Mouse (Mus musculus) cerebellum, adult 11 months (tissue): ENCODE results near the gene Zzz3.

Source experiments
- DNase-seq: peaks from one replicate; pipeline ENCODE4 v3.0.0; 2022

Gene Zzz3

GRCm38 (mm10) chr3:152395350-152396277 is at the start of gene Zzz3:
Gene Zzz3, plus strand, starts transcription at chr3:152395473.
- peak; percentile 93 for DNase-seq

GRCm38 (mm10) chr3:152345732-152346632 is 49.3 kb upstream of the Zzz3 start, which contains the start of gene Usp33:
Gene Usp33, plus strand, starts transcription at chr3:152346478.
- DNase-seq = peak; percentile 95

DNA sequence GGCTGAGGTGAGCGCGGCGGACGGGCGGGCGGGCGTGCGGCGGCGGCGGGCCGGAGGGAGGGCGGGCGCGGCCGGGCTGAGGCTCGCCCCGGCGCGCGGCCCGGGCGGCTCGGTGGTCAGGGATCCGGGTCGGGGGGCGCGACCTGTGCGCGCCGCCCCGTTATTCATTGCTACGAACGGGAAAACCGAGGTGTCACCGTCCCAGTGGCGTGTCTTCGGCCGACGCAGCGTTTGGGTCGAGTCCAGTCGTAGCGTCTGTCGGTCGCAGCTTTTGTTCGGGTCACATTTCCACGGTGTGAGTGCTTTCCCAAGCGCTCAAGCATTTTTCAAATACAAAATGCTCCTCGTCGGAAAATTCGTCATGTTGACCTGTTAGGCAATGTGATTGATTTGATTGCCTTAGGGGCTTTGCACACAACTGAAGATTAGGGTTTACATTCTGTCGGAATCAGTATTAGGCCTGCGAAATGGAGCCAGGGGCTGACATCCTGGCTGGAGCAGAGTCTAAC is 48.6 kb upstream of the Zzz3 start:
- peak; percentile 52 for DNase-seq

GRCm38 (mm10) chr3:152347227-152347626 is 48.0 kb upstream of the Zzz3 start:
- DNase-seq = no peak

DNA sequence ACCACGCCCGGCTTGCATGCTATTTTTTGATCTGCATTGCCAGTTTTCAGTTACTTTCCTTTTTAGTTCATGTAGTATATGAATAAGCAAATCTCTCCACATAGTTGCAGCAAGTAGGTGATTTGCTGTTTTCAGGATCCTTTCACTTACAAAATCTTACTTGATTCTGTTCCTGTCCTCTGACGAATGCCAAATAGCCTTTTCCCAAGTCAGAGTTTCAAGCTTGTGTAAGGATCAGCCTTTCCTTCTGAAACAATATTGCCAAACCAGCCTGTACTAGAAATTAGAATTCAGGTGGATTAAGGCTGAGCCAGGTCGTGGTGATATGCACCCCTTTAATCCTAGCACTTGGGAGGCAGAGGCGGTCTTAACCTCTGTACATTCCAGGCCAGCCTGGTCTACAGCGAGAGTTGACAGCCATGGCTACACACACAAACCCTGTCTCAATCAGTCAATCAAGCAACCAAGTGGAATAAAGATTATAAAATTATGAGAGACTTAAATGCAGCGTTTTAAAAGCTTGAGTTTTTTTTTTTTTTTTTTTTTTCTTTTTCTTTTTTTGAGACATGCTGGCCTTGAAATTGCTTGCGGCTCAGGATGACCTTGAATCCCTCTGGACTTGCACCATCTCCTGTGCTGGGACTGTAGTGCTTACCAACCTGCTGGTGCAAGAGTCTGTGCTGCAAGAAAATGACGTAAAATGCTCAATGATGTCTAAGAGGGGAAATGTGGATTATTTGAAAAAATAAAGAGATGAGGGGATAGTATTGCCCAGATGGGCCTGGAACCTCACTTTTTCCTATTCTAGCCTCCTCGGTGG is 47.1 kb upstream of the Zzz3 start:
- DNase-seq = no peak

- no peak for DNase-seq
Measured at GRCm38 (mm10) chr3:152350431-152350830, 44.8 kb upstream of the Zzz3 start.

- DNase-seq = no peak
Measured at GRCm38 (mm10) chr3:152350966-152351365, 44.3 kb upstream of the Zzz3 start.

DNA sequence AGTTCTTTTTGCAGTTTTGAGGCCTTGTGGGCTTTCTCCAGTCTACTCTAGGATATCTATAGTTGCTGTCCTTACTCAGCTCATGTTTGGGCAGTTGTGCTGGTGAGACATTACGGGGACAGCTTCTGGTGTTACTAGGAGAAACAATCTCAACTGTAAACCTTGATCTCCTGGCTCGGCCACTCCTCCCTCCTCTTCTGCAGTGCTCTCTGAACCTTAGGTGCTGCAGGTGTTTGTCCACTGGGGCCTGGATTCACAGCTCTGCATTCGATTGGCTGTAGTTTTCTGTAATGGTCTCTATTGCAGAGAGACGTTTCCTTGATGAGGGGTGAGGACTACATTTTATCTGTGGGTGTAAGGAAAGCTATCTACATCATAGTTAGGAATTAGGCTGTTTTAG is 43.0 kb upstream of the Zzz3 start:
- DNase-seq = no peak

DNA sequence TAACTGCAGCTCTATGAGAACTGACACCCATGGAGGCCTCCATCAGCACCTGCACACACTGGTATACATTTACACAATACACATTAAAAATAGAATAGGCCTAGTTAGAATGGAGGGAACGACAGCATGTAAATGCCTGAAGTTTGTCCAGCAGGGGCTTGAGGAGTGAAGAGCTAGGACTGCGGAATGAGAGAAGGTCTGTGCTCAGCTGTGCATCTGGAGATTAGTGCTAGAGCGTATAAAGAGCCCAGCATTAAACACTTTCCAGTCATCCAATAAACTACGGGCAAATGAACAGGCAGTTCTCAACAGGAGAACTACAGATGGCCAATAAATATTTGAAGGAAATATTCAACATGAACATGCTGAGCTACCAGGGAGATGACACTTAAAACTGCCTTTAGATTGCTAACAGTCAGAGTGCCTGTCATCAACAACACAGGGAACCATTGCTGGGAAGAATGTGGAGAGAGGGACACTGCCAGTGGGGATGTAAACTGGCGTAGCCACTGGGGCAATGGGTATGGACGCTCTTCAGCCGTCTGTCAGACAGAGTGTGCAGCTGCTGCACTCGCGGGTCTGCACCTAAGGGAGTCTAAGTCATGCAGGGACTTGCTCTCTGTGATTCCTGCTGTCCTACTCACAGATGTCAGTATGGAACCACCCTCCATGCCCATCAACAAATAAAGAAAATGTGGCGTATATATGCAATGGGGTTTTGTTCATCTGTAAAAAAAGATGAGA is 41.7 kb upstream of the Zzz3 start:
- no peak for DNase-seq

GRCm38 (mm10) chr3:152355361-152355760 is 39.9 kb upstream of the Zzz3 start:
- DNase-seq = no peak

- DNase-seq = no peak
Measured at GRCm38 (mm10) chr3:152356751-152357150, 38.5 kb upstream of the Zzz3 start.

DNA sequence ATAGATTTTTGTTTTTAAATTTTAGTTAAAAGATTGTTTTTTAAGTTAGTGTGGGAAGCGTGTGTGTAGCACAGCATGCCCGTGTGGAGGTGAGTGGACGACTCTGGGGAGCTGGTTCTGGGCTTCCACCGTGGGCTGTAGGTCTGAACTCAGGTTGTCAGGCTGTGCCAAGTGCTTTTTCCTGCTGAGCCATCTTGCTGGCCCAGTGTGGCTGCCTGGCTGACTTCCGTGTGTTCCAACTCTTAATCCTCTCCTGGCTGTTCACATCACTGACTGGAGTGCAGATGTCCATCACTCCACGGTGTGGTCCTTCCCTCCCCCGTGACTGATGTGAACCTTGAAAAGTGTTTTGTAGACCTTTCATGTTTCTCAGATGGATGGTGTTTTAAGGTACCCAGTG is 36.1 kb upstream of the Zzz3 start:
- no peak for DNase-seq

- no peak for DNase-seq
Measured at GRCm38 (mm10) chr3:152364181-152364580, 31.1 kb upstream of the Zzz3 start.

DNA sequence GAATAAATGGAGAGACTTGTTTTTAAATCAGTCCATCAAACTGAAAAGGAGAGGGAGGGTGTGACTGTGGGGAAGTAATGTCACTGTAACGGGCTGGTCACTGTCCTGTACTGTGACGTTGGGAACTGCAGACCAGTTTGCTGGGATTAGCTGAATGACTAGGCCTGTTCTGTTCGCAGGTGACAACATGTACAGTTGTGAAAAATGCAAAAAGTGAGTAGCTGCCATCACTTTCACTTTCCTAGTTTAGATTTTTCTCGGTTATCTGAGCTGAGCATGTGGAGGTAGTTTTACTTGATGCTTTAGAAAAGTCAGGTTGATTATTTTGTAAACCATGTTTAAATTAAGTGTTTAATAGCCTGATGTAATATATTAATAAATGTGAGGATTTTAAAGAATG is 19.2 kb upstream of the Zzz3 start:
- no peak for DNase-seq

DNA sequence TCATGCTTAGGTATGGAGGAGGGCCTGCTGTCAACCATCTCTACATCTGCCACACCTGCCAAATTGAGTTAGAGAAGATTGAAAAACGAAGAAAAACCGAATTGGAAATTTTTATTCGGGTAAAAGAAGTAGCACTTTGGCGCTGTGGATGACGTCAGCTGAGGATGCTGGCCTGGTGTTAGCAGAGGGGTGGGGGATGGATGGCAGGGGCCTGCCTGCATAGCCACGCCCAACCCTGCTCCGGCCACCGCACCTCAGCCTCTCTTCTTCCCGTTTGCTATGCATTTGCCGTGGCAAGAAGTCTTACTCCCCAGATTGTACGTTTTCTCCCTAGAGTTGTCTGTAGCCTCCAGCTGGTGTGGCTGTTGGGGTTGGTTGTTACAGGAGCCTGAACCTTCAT is 11.2 kb upstream of the Zzz3 start:
- DNase-seq = no peak

DNA sequence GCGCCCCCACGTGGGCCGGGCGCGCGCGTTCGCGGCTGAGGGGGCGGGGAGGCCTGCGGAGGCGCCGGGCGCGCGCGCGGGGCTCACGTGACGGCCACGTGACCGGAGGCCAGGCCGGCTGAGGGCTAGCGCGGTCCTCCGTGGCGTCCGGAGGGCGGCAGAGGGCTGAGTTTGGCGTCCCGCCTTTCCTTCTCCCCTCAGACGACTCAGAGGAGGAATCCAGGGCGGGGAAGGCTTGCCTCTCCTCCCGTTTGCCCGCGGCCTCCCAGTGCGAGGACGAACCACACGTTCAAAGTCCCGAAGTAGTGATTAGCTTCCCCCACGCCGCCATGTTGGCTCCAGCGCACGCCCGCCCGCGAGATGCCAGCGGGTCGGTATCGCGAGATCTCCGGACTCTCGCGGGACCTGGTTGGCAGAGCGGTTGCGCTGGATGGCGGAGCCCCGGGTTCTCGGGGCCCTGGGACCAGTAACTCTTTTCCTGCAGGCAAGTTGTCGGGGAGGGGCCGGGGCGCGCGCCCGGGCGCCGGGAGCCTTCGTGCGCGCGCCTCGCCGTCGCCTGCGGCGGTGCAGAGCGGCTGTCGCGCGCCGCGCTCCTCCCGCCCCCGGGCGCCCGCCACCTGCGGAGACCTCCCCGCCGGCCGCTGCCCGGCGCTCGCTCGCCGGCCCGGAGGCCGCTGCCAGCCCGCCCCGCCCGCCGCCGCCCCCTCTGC is 1.2 kb downstream of the Zzz3 start:
- peak; percentile 98 for DNase-seq

GRCm38 (mm10) chr3:152396988-152397314 is 1.7 kb downstream of the Zzz3 start:
- DNase-seq = peak; percentile 47

DNA sequence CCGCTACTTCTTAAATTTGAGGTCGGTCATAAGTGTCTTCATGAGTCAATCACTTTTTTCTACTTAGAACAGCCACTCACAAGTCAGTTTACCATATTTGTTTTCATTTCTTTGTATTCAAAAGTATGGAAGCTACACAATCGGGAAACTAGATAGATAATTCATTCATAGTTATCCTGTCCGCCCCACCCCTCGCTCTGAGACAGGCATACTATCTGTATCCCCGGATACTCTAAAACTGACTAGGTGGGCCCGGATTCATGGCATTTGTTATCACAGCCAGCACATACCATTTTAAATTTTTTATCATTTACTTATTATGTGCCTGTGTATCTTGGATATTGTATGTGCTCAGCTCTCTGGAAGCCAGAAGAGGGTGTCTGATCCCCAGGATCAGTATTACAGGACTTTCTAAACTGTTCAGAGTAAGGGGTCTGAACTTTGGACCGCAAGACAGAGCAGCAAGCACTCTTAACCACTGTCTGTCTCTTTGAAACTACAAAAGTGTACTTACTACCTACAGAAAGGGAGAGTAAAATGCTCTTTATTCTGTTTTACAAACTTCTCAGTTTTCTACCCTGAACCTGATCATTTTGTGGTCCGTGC is 2.2 kb downstream of the Zzz3 start:
- no peak for DNase-seq

DNA sequence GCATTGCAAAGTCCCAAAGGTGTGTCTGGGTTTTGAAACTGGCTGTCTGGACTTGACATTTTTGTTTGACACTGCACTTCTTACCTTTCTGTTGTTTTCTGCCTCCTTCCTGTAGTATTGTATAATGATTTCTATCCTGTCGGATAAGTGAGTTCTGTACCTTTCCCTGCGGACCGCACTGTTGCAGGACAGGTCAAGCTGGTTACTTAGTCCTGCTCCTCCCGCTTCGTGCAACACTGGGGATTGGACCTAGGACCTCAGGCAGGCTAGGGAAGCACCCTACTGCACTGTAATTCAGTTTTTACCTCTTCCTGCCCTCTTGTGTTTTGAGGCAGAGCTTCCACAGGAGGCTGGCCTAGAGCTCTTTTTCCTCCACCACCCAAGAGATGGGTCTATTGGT is 5.2 kb downstream of the Zzz3 start:
- no peak for DNase-seq

GRCm38 (mm10) chr3:152400875-152401274 is 5.6 kb downstream of the Zzz3 start:
- DNase-seq = no peak
